Mouse (Mus musculus): ENCODE results near the gene Macrod2.

DNA sequence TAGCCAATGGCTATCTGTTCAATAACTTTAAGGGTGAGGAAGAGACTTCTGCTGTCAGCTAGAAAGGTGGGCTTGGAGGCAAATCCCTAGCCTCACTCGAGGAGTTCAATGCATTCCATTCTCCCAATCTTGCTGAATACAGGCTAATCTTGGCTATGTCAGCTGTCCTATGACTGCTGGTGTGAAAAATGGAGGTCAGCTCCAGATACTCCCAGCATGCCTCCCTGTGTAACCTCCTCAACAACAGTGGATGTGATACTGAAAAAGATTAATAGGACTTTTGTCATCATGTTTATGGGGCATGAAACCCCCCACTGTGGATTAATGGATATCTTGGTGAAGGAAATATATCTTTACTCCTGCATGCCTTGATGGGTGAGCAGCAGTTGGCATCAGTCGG is 1774.5 kb downstream of the Macrod2 start:
- TF ChIP-seq POLR2A (IDR thresholded peaks at IDR 0.05; ENCODE audit: borderline replicate concordance, insufficient read depth, low read length) (no peak), CTCF (IDR thresholded peaks at IDR 0.05; ENCODE audit: borderline replicate concordance, insufficient read depth, low read depth, low read length) (no peak)

Data from cerebellum, adult 2 months (tissue).